Mouse (Mus musculus) intestine, postnatal 0 days (tissue): Measurements from ENCODE around the gene Lalba. TPM values are rescaled to one million over a fixed set of nuclear protein-coding genes. Genes with fewer than 3 reads are reported as not detected.

Source experiments
- ATAC-seq: fragments of 200-750 bp; cut with Nextera tagmentation; 2 replicates; pipeline ENCODE4 v1.8.0; 2017; ENCODE audit warnings: mild to moderate bottlenecking, moderate TSS enrichment, moderate library complexity
- H3K27ac ChIP-seq: fragments of 300-500 bp; sonication (generic); 2 replicates; pipeline ENCODE4 v1.5.1; 2014; ENCODE audit warnings: mild to moderate bottlenecking, low read depth, low read length, moderate library complexity
- H3K27me3 ChIP-seq: fragments of 300-500 bp; sonication (generic); replicated peaks from 2 replicates; pipeline ENCODE4 v1.6.1; 2014; ENCODE audit warnings: low read length, mixed read lengths; ENCODE audit not compliant: control insufficient read depth, insufficient read depth
- H3K36me3 ChIP-seq: fragments of 300-500 bp; sonication (generic); 2 replicates; pipeline ENCODE4 v1.6.1; 2014; ENCODE audit warnings: mild to moderate bottlenecking, moderate library complexity; ENCODE audit not compliant: control insufficient read depth, insufficient read depth
- H3K4me1 ChIP-seq: fragments of 300-500 bp; sonication (generic); replicated peaks from 2 replicates; pipeline ENCODE4 v1.6.1; 2014; ENCODE audit warnings: antibody characterized with exemption, low read length, mixed read lengths; ENCODE audit not compliant: control insufficient read depth, insufficient read depth
- H3K4me2 ChIP-seq: fragments of 300-500 bp; sonication (generic); replicated peaks from 2 replicates; pipeline ENCODE4 v1.6.1; 2014; ENCODE audit warnings: low read depth, mild to moderate bottlenecking, moderate library complexity
- H3K4me3 ChIP-seq: fragments of 300-500 bp; sonication (generic); 2 replicates; pipeline ENCODE4 v1.5.1; 2014; ENCODE audit warnings: low read depth, low read length
- H3K9ac ChIP-seq: fragments of 300-500 bp; sonication (generic); 2 replicates; pipeline ENCODE4 v1.6.1; 2014; ENCODE audit warnings: mild to moderate bottlenecking, low read depth, low read length
- H3K9me3 ChIP-seq: fragments of 300-500 bp; sonication (generic); 2 replicates; pipeline ENCODE4 v1.6.1; 2016; ENCODE audit warnings: mixed run types; ENCODE audit not compliant: control insufficient read depth
- CTCF ChIP-seq: sonication (generic); IDR thresholded peaks from 2 replicates; pipeline ENCODE4 v1.5.1; 2016; ENCODE audit warnings: low read depth, mild to moderate bottlenecking, control low read depth, antibody characterized with exemption, moderate library complexity
- WGBS: fragments of 180-500 bp; shearing (Covaris S2); extraction: QIAGEN DNeasy Blood & Tissue Kit; methylation state at CpG from one replicate; pipeline ENCODE4 v1.1.7; 2014; 5-methylcytosine and 5-hydroxymethylcytosine counted together
- polyA plus RNA-seq: library from polyadenylated mRNA; unstranded; fragments of >200 nt; fragmentation: Nextera tagmentation; extraction: Ambion mirVana; gene quantifications from 2 replicates; pipeline ENCODE4 v1.2.1, GENCODE M21; 2015

Lalba gene
- polyA plus RNA-seq, 1 experiment from 2014 or later = 0.56 TPM

GRCm38 (mm10) chr15:98503317-98503716 is 20.8 kb upstream of the Lalba start:
- no peak overlapping the region for H3K9ac ChIP-seq
- TF ChIP-seq CTCF = no peak
- H3K4me1 ChIP-seq = no peaks in the 10 kb centered on the region
- ATAC-seq = no peak
- no peaks in the 10 kb centered on the region for H3K9me3 ChIP-seq
- H3K4me2 ChIP-seq = no peak overlapping the region
- WGBS = 79% methylated on average over 3 of the region's 3 CpGs
- no peak overlapping the region for H3K27ac ChIP-seq
- no peaks in the 10 kb centered on the region for H3K36me3 ChIP-seq
- H3K4me3 ChIP-seq = no peak overlapping the region
- no peaks in the 10 kb centered on the region for H3K27me3 ChIP-seq

- no peaks in the 10 kb centered on the region for H3K36me3 ChIP-seq
- no peaks in the 10 kb centered on the region for H3K9me3 ChIP-seq
- WGBS = 73% methylated on average over 17 of the region's 17 CpGs
- TF ChIP-seq CTCF = no peak
- H3K4me1 ChIP-seq = no peaks in the 10 kb centered on the region
- no peak overlapping the region for H3K27ac ChIP-seq
- ATAC-seq = no peak
- H3K4me2 ChIP-seq = no peak overlapping the region
- no peak overlapping the region for H3K4me3 ChIP-seq
- H3K9ac ChIP-seq = no peak overlapping the region
- no peaks in the 10 kb centered on the region for H3K27me3 ChIP-seq
Measured at GRCm38 (mm10) chr15:98497631-98498030, 15.1 kb upstream of the Lalba start.

DNA sequence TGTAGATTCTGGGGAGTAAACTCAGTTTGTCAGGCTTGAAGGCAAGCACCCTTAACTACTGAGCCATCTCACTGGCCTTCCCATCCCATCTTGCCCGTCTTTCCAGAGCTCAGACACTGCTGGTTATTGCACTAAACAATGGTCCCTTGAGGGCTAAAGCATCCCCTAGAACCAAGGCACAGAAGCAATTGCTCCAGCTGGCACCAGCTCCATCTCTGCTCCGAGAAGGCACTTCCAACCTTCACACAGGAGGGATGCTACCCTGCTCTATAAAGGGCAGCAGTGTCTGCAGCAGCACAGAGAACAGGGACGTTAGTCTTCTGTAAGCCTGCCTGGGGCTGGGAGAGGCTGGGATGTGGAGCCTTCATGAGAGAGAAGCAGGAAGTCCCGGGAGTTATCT is 9.6 kb upstream of the Lalba start, which contains the start of gene Olfr279:
Gene Olfr279, plus strand, starts transcription at position 301 of the 400 bp plus-strand sequence.
- no peaks in the 10 kb centered on the region for H3K9me3 ChIP-seq
- no peaks in the 10 kb centered on the region for H3K27me3 ChIP-seq
- no peak for TF ChIP-seq CTCF
- H3K4me2 ChIP-seq = no peak within 1 kb of the TSS
- no peak within 1 kb of the TSS for H3K4me3 ChIP-seq
- H3K36me3 ChIP-seq = no peaks in the 10 kb centered on the region
- H3K9ac ChIP-seq = no peak within 1 kb of the TSS
- WGBS = 56% methylated on average over 4 of the region's 4 CpGs
- no peak for ATAC-seq
- no peaks in the 10 kb centered on the region for H3K4me1 ChIP-seq
- H3K27ac ChIP-seq = no peak within 1 kb of the TSS

GRCm38 (mm10) chr15:98491332-98491731 is 8.8 kb upstream of the Lalba start:
- Histone ChIP-seq H3K27me3 (no peaks in the 10 kb centered on the region), H3K4me1 (no peaks in the 10 kb centered on the region), H3K9ac (no peak overlapping the region), H3K9me3 (no peaks in the 10 kb centered on the region), H3K36me3 (no peaks in the 10 kb centered on the region), H3K4me2 (no peak overlapping the region), H3K27ac (no peak overlapping the region), H3K4me3 (no peak overlapping the region)
- no peak for TF ChIP-seq CTCF
- ATAC-seq = no peak
- 37% methylated on average over 2 of the region's 2 CpGs for WGBS

- H3K4me1 ChIP-seq = no peaks in the 10 kb centered on the region
- ATAC-seq = no peak
- H3K27me3 ChIP-seq = no peaks in the 10 kb centered on the region
- H3K36me3 ChIP-seq = no peaks in the 10 kb centered on the region
- H3K9me3 ChIP-seq = no peaks in the 10 kb centered on the region
- H3K4me2 ChIP-seq = no peak overlapping the region
- no peak overlapping the region for H3K4me3 ChIP-seq
- no peak overlapping the region for H3K9ac ChIP-seq
- 93% methylated on average over 8 of the region's 8 CpGs for WGBS
- TF ChIP-seq CTCF = no peak
- no peak overlapping the region for H3K27ac ChIP-seq
Measured at GRCm38 (mm10) chr15:98486433-98487021, 4.0 kb upstream of the Lalba start.

DNA sequence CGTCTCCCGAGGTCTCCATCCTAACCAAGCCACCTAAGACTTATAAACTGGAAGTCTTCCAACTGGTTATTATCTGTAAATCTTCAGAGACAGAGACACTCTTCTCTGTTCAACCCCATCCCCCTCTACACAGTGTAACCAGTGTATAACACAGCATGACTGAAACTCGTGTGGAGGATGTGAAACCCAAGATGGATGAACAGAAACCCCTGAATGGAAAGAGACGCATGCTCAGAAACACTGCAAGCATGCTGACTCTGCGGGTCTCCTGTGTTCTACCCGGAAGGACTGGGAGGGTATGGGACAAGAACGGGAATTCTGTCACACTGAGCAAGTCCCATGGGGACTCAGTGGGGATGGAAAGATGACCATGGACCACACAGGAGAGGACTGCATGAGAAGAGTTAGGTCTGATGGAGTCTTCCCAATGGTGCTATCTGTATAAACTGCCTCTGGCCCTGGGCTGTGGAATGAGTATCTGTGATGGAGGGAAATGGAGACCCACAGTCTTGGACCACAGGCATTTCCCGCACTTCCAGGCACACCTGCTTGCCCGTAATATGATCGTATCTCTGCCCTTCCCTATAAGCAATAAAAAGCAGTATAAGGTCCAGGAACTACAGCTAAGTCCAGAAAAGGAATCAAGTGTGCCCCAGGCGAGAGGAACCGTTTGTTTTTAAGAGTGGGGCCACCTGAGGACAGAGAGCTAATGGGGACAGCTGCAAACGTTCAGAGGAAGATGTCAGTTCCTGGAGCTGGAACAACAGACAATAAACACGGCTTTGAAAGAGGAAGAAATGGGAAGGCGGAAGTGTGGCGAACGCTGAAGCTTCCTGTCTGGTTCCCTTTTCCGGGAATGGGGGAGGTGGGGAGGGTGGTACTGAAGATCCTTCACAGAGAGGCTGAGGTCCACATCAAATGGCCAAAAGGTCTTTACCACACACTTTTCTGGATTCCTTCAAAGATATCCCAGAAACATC is 1.7 kb upstream of the Lalba start:
- Histone ChIP-seq H3K36me3 (no peaks in the 10 kb centered on the region), H3K9ac (no peak overlapping the region), H3K27me3 (no peaks in the 10 kb centered on the region), H3K27ac (peak overlapping the region; percentile 35; the same call in 1 of the 2 replicates), H3K9me3 (no peaks in the 10 kb centered on the region), H3K4me3 (no peak overlapping the region), H3K4me2 (0 out of 2 replicates have a peak overlapping the region, but pooled peaks have one; percentile 21), H3K4me1 (no peaks in the 10 kb centered on the region)
- peak; percentile 43; the same call in 1 of the 2 replicates for ATAC-seq
- no peak for TF ChIP-seq CTCF
- WGBS = 49% methylated on average over 18 of the region's 18 CpGs
